ENCODE assay signal across 13 mouse cellular contexts in genomic region chr8:77804536-77804935, GRCm38 (mm10).
"Had no signal": no experiment of that assay in that cellular context is flagged by ENCODE, and none has a peak within 500 bp of the region (broad histone marks: within the 10 kb centered on the region; RNA-seq: fewer than 3 reads in every experiment).

No protein-coding gene starts in this region.

- ATAC-seq: midbrain, embryonic 13.5 days had no signal

- H3K4me3 ChIP-seq: layer of hippocampus, adult 2 months; liver, embryonic 15.5 days; midbrain, embryonic 13.5 days; neural tube, embryonic 12.5 days had no signal

- H3K4me1 ChIP-seq: liver, embryonic 15.5 days; midbrain, embryonic 13.5 days; neural tube, embryonic 12.5 days had no signal

- H3K27ac ChIP-seq: kidney, postnatal 0 days; layer of hippocampus, adult 2 months; liver, embryonic 15.5 days; midbrain, embryonic 13.5 days; neural tube, embryonic 12.5 days; stomach, postnatal 0 days had no signal

- H3K9ac ChIP-seq: liver, embryonic 15.5 days; midbrain, embryonic 13.5 days; neural tube, embryonic 12.5 days had no signal

- DNase-seq: kidney, adult 11 months; kidney, adult 9 months; kidney, postnatal 4 days; left cerebral cortex, postnatal 4 days; lung, postnatal 10 days; thymus, postnatal 4 days had no signal

- H3K36me3 ChIP-seq: liver, embryonic 15.5 days; midbrain, embryonic 13.5 days; neural tube, embryonic 12.5 days had no signal

- H3K27me3 ChIP-seq: liver, embryonic 15.5 days; midbrain, embryonic 13.5 days; neural tube, embryonic 12.5 days had no signal

- H3K4me2 ChIP-seq: liver, embryonic 11.5 days; liver, embryonic 15.5 days; midbrain, embryonic 13.5 days; neural tube, embryonic 12.5 days had no signal

- H3K9me3 ChIP-seq: liver, embryonic 15.5 days; midbrain, embryonic 13.5 days; neural tube, embryonic 12.5 days had no signal
